Mouse (Mus musculus) heart, embryonic 11.5 days (tissue): ENCODE data around the gene AI837181. TPM values are rescaled to one million over a fixed set of nuclear protein-coding genes. Genes with fewer than 3 reads are reported as not detected.

Experiments used
- ATAC-seq: fragments of 200-750 bp; cut with Nextera tagmentation; replicated peaks from 2 replicates; pipeline ENCODE4 v1.8.0; 2017; ENCODE audit warnings: moderate library complexity; ENCODE audit not compliant: insufficient number of reproducible peaks, low FRiP score, low TSS enrichment
- H3K27ac ChIP-seq: fragments of 300-500 bp; sonication (generic); 2 replicates; pipeline ENCODE4 v1.5.1; 2014; ENCODE audit warnings: mild to moderate bottlenecking, low read depth, low read length
- H3K27me3 ChIP-seq: fragments of 300-500 bp; sonication (generic); 2 replicates; pipeline ENCODE4 v1.6.1; 2014; ENCODE audit warnings: mild to moderate bottlenecking, low read length, mixed read lengths; ENCODE audit not compliant: control insufficient read depth, insufficient read depth
- H3K36me3 ChIP-seq: fragments of 300-500 bp; sonication (generic); 2 replicates; pipeline ENCODE4 v1.6.1; 2014; ENCODE audit warnings: mild to moderate bottlenecking, low read length, moderate library complexity, mixed read lengths; ENCODE audit not compliant: control insufficient read depth, insufficient read depth
- H3K4me1 ChIP-seq: fragments of 300-500 bp; sonication (generic); 2 replicates; pipeline ENCODE4 v1.6.1; 2014; ENCODE audit warnings: low read length; ENCODE audit not compliant: control insufficient read depth, insufficient read depth
- H3K4me2 ChIP-seq: fragments of 300-500 bp; sonication (generic); 2 replicates; pipeline ENCODE4 v1.6.1; 2014; ENCODE audit warnings: mild to moderate bottlenecking, moderate library complexity
- H3K4me3 ChIP-seq: fragments of 300-500 bp; sonication (generic); 2 replicates; pipeline ENCODE4 v1.5.1; 2014; ENCODE audit warnings: low read depth, low read length
- H3K9ac ChIP-seq: fragments of 300-500 bp; sonication (generic); 2 replicates; pipeline ENCODE4 v1.6.1; 2014; ENCODE audit warnings: mild to moderate bottlenecking, low read depth, low read length, moderate library complexity
- H3K9me3 ChIP-seq: fragments of 300-500 bp; sonication (generic); replicated peaks from 2 replicates; pipeline ENCODE4 v1.6.1; 2016; ENCODE audit warnings: low read length; ENCODE audit not compliant: control insufficient read depth
- WGBS: fragments of 180-500 bp; shearing (Covaris S2); extraction: QIAGEN DNeasy Blood & Tissue Kit; methylation state at CpG from one replicate; pipeline ENCODE4 v1.1.7; 2014; ENCODE audit not compliant: insufficient replicate concordance; 5-methylcytosine and 5-hydroxymethylcytosine counted together
- polyA plus RNA-seq: library from polyadenylated mRNA; unstranded; fragments of >200 nt; fragmentation: Nextera tagmentation; extraction: Ambion mirVana; gene quantifications from 2 replicates; pipeline ENCODE4 v1.2.1, GENCODE M21; 2014

AI837181 gene
- polyA plus RNA-seq, 1 experiment from 2014 or later: 27.4 TPM

- Histone ChIP-seq H3K4me1 (peaks cover 17% of the 10 kb centered on the region), H3K4me3 (peak overlapping the region; percentile 4; the same call in 1 of the 2 replicates), H3K9ac (peak overlapping the region; percentile 49; the same call in 1 of the 2 replicates), H3K4me2 (peak overlapping the region; percentile 45), H3K27me3 (no peaks in the 10 kb centered on the region), H3K27ac (peak overlapping the region; percentile 22; the same call in 1 of the 2 replicates), H3K36me3 (peaks cover 18% of the 10 kb centered on the region), H3K9me3 (no peaks in the 10 kb centered on the region)
- ATAC-seq: no peak
- 49% methylated on average over 15 of the region's 15 CpGs for WGBS
Observed at GRCm38 (mm10) chr19:5463791-5464562, 39.0 kb downstream of the AI837181 start.

GRCm38 (mm10) chr19:5465037-5465436, 40.1 kb downstream of the AI837181 start:
- ATAC-seq: no peak
- H3K36me3 ChIP-seq: peaks cover 18% of the 10 kb centered on the region
- no peak overlapping the region for H3K4me3 ChIP-seq
- H3K9ac ChIP-seq: no peak overlapping the region
- H3K27ac ChIP-seq: no peak overlapping the region
- WGBS: 93% methylated on average over 8 of the region's 8 CpGs
- H3K4me2 ChIP-seq: no peak overlapping the region
- peaks cover 24% of the 10 kb centered on the region for H3K4me1 ChIP-seq
- no peaks in the 10 kb centered on the region for H3K27me3 ChIP-seq
- no peaks in the 10 kb centered on the region for H3K9me3 ChIP-seq

- H3K27me3 ChIP-seq: no peaks in the 10 kb centered on the region
- H3K27ac ChIP-seq: no peak overlapping the region
- no peak for ATAC-seq
- no peak overlapping the region for H3K4me3 ChIP-seq
- H3K36me3 ChIP-seq: peaks cover 18% of the 10 kb centered on the region
- H3K9me3 ChIP-seq: no peaks in the 10 kb centered on the region
- no peak overlapping the region for H3K9ac ChIP-seq
- H3K4me1 ChIP-seq: peaks cover 18% of the 10 kb centered on the region
- H3K4me2 ChIP-seq: no peak overlapping the region
- 89% methylated on average over 6 of the region's 6 CpGs for WGBS
Observed at GRCm38 (mm10) chr19:5466916-5467500, 42.1 kb downstream of the AI837181 start.

DNA sequence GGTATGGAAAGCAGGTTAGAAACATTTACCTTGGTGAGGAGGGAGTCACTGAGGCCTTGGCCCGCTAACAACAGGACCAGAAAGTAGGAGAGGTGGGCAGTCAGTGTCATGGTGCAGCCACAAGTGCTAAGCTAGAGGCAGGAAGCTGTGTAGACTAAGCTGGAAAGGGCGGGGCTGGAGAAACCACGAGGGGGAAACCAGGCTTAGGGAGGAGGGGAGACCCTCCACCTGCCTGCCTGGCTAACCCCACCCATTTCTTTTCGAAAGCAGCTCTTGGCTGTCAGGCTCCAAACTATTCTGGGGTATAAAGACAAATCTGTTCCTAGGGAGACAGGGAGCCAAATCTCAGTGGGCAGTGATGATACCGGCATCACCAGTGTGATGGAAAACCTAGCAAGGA, 43.4 kb downstream of the AI837181 start, which contains the start of gene Ctsw:
Ctsw (minus strand) TSS at position 134 of the 400 bp plus-strand sequence.
- H3K9ac ChIP-seq: no peak within 1 kb of the TSS
- no peak within 1 kb of the TSS for H3K4me3 ChIP-seq
- H3K9me3 ChIP-seq: no peaks in the 10 kb centered on the region
- H3K27me3 ChIP-seq: no peaks in the 10 kb centered on the region
- no peak for ATAC-seq
- H3K4me2 ChIP-seq: no peak within 1 kb of the TSS
- peaks cover 18% of the 10 kb centered on the region for H3K4me1 ChIP-seq
- 53% methylated on average over 5 of the region's 5 CpGs for WGBS
- H3K27ac ChIP-seq: no peak within 1 kb of the TSS
- peaks cover 18% of the 10 kb centered on the region for H3K36me3 ChIP-seq

GRCm38 (mm10) chr19:5471846-5472245, 46.9 kb downstream of the AI837181 start:
- H3K36me3 ChIP-seq: peaks cover 5% of the 10 kb centered on the region; the same call in 1 of the 2 replicates
- no peak overlapping the region for H3K27ac ChIP-seq
- no peak for ATAC-seq
- H3K4me2 ChIP-seq: no peak overlapping the region
- no peak overlapping the region for H3K9ac ChIP-seq
- peaks cover 24% of the 10 kb centered on the region for H3K4me1 ChIP-seq
- no peaks in the 10 kb centered on the region for H3K27me3 ChIP-seq
- no peaks in the 10 kb centered on the region for H3K9me3 ChIP-seq
- no peak overlapping the region for H3K4me3 ChIP-seq
- 47% methylated on average over 5 of the region's 5 CpGs for WGBS

GRCm38 (mm10) chr19:5472857-5473256, 47.9 kb downstream of the AI837181 start:
- Histone ChIP-seq H3K4me2 (no peak overlapping the region), H3K27me3 (no peaks in the 10 kb centered on the region), H3K9me3 (no peaks in the 10 kb centered on the region), H3K27ac (no peak overlapping the region), H3K4me1 (peaks cover 24% of the 10 kb centered on the region), H3K36me3 (peaks cover 6% of the 10 kb centered on the region; the same call in 1 of the 2 replicates), H3K4me3 (no peak overlapping the region), H3K9ac (no peak overlapping the region)
- no peak for ATAC-seq
- 72% methylated on average over 3 of the region's 3 CpGs for WGBS

GRCm38 (mm10) chr19:5473720-5474119, 48.8 kb downstream of the AI837181 start, which contains the start of gene Efemp2:
Efemp2 (plus strand) TSS chr19:5473954.
- peak within 1 kb of the TSS; percentile 86 for H3K27ac ChIP-seq
- H3K9ac ChIP-seq: peak within 1 kb of the TSS; percentile 82
- ATAC-seq: peak; percentile 37; the same call in 1 of the 2 replicates
- under 1% methylated on average over 22 of the region's 22 CpGs for WGBS
- H3K9me3 ChIP-seq: no peaks in the 10 kb centered on the region
- H3K4me3 ChIP-seq: peak within 1 kb of the TSS; percentile 68
- H3K36me3 ChIP-seq: peaks cover 7% of the 10 kb centered on the region
- H3K4me2 ChIP-seq: peak within 1 kb of the TSS; percentile 74
- H3K27me3 ChIP-seq: no peaks in the 10 kb centered on the region
- H3K4me1 ChIP-seq: peaks cover 19% of the 10 kb centered on the region

DNA sequence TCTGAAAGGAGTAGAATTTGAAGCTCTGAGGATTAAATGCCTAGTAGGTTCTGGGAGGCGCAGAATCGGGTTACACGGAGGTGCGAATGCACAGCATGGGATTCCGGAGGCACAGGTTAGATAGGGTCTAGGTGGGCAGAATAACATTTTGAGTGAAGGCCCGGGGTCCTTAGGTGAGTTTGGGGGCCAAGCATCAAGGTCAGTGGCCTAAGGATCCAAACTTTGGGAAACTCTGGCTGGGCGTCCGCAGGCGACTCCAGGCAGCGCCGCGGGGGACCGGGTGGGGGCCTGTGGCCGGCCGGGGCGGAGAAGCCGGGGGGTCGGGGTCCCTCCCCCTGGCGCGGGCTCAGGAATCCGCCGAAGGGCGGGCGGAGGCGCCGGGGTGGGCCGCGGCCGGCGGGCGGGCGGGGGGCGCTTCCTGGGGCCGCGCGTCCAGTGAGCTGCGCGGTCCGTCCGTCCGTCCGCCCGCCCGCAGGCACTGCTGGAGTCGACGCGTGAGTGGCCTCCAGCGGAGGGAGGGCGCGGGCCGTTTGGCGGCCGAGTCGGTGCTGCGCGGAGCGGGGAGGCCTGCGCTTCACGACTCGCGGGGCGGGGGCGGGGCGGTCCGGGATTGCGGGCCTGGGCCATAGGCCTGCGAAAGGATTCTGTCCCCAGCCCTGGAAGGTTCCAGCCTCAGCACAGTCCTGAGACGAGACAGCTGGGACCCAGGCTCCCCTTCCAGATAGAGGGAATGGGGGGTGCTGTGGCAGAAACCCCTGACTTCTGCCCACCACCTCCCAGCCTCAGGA, 49.5 kb downstream of the AI837181 start:
- Histone ChIP-seq H3K27ac (peak overlapping the region; percentile 86), H3K4me1 (peaks cover 16% of the 10 kb centered on the region), H3K27me3 (no peaks in the 10 kb centered on the region), H3K4me2 (peak overlapping the region; percentile 74), H3K9ac (peak overlapping the region; percentile 82), H3K9me3 (no peaks in the 10 kb centered on the region), H3K4me3 (peak overlapping the region; percentile 68), H3K36me3 (peaks cover 11% of the 10 kb centered on the region)
- WGBS: under 1% methylated on average over 44 of the region's 68 CpGs
- ATAC-seq: peak; percentile 54
